Mouse (Mus musculus) thymus, adult 2 months (tissue): ENCODE results near the gene Gm20518.

Experiments
- CTCF ChIP-seq: fragments of 200-500 bp; IDR thresholded peaks from 2 replicates; pipeline ENCODE4 v1.5.1; 2012; ENCODE audit warnings: mild to moderate bottlenecking, control low read depth, low read length, moderate library complexity, borderline replicate concordance; ENCODE audit not compliant: control insufficient read depth, poor library complexity, insufficient read depth; ENCODE audit errors: extremely low read depth
- POLR2A ChIP-seq: fragments of 200-500 bp; IDR thresholded peaks from 2 replicates; pipeline ENCODE4 v1.6.1; 2012; ENCODE audit warnings: mild to moderate bottlenecking, low read length, control low read depth, moderate library complexity; ENCODE audit not compliant: control insufficient read depth, poor library complexity, insufficient read depth; ENCODE audit errors: extremely low read depth

DNA sequence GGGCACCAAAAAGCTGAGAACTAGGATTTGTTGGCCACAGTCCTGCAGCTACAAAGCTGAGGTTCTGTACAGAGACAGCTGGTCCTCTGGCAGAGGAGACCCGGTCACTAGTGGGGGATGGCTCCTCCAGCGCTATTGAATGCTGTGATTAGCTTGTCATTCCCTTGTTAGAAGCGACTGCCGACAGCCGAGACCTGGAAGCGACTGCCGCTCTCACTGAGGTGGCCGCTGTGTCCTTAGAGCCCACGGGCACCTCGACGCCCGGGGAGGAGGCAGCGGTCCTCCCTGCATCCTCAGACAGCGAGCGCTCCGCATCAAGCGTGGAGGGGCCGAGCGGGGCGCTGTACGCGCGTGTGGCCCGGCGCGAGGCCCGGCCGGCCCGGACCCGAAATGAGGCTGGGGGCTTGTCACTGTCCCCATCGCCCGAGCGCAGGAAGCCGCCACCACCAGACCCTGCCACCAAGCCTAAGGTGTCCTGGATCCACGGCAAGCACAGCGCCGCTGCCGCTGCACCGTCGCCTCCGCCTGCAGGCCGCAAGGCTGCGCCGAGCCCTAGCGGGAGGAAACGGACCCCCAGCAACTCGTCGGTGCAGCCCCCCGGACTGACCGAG is 84.8 kb downstream of the Gm20518 start:
- TF ChIP-seq CTCF (no peak; the same call in 1 of the 2 replicates), POLR2A (no peak)
